Mouse (Mus musculus): ENCODE measurements around the gene B9d2. TPM values are rescaled to one million over a fixed set of nuclear protein-coding genes. Genes with fewer than 3 reads are reported as not detected.

The B9d2 gene
- polyA plus RNA-seq, 1 experiment from 2014 or later: 38.2 TPM

GRCm38 (mm10) chr7:25676085-25676781 lies 4.3 kb upstream of the B9d2 start:
- peaks cover 26% of the 10 kb centered on the region for H3K27me3 ChIP-seq (replicated peaks; ENCODE audit: control insufficient read depth, insufficient read depth, low read length)

GRCm38 (mm10) chr7:25677013-25677412 lies 3.6 kb upstream of the B9d2 start:
- Histone ChIP-seq H3K4me3 (ENCODE audit: low read depth, low read length) (no peak overlapping the region), H3K9me3 (ENCODE audit: control insufficient read depth, low read length) (peaks cover 2% of the 10 kb centered on the region; the same call in 1 of the 2 replicates), H3K4me2 (no peak overlapping the region), H3K36me3 (ENCODE audit: control insufficient read depth, insufficient read depth, low read length) (no peaks in the 10 kb centered on the region), H3K9ac (ENCODE audit: low read depth, low read length) (no peak overlapping the region), H3K4me1 (replicated peaks; ENCODE audit: control insufficient read depth, insufficient read depth, low read length) (peaks cover 17% of the 10 kb centered on the region), H3K27me3 (replicated peaks; ENCODE audit: control insufficient read depth, insufficient read depth, low read length) (peaks cover 26% of the 10 kb centered on the region), H3K27ac (ENCODE audit: low read depth, low read length) (no peak overlapping the region)
- WGBS: 90% methylated on average over 7 of the region's 7 CpGs
- no peak for ATAC-seq (replicated peaks; ENCODE audit: low FRiP score)
- DNase-seq (ENCODE audit: low spot score): no peak

More at GRCm38 (mm10) chr7:25676085-25676781, 4.3 kb upstream of the B9d2 start:
- DNase-seq (ENCODE audit: low spot score): no peak
- Histone ChIP-seq H3K36me3 (ENCODE audit: control insufficient read depth, insufficient read depth, low read length) (no peaks in the 10 kb centered on the region), H3K27ac (ENCODE audit: low read depth, low read length) (no peak overlapping the region), H3K4me1 (replicated peaks; ENCODE audit: control insufficient read depth, insufficient read depth, low read length) (peaks cover 12% of the 10 kb centered on the region), H3K9me3 (ENCODE audit: control insufficient read depth, low read length) (peaks cover 2% of the 10 kb centered on the region; the same call in 1 of the 2 replicates), H3K4me2 (no peak overlapping the region), H3K4me3 (ENCODE audit: low read depth, low read length) (no peak overlapping the region), H3K9ac (ENCODE audit: low read depth, low read length) (no peak overlapping the region)
- WGBS: 80% methylated on average over 15 of the region's 15 CpGs
- no peak for ATAC-seq (replicated peaks; ENCODE audit: low FRiP score)

- 5% methylated on average over 6 of the region's 6 CpGs for WGBS
- no peak for ATAC-seq (replicated peaks; ENCODE audit: low FRiP score)
- DNase-seq (ENCODE audit: low spot score): no peak
- H3K36me3 ChIP-seq (ENCODE audit: control insufficient read depth, insufficient read depth, low read length): 0 out of 2 replicates have a peak, but pooled peaks cover 2% of the 10 kb centered on the region
- H3K27me3 ChIP-seq (replicated peaks; ENCODE audit: control insufficient read depth, insufficient read depth, low read length): peaks cover 10% of the 10 kb centered on the region
- H3K4me1 ChIP-seq (replicated peaks; ENCODE audit: control insufficient read depth, insufficient read depth, low read length): peaks cover 38% of the 10 kb centered on the region
- no peaks in the 10 kb centered on the region for H3K9me3 ChIP-seq (ENCODE audit: control insufficient read depth, low read length)
- peak overlapping the region; percentile 54 for H3K9ac ChIP-seq (ENCODE audit: low read depth, low read length)
- H3K4me2 ChIP-seq: peak overlapping the region; percentile 81
- peak overlapping the region; percentile 69 for H3K4me3 ChIP-seq (ENCODE audit: low read depth, low read length)
- peak overlapping the region; percentile 96 for H3K27ac ChIP-seq (ENCODE audit: low read depth, low read length)
These were observed 609 bp upstream of the B9d2 start for GRCm38 (mm10) chr7:25679971-25680370.

GRCm38 (mm10) chr7:25681341-25682231 lies 1.0 kb downstream of the B9d2 start:
- DNase-seq (ENCODE audit: low spot score) (no peak), ATAC-seq (replicated peaks; ENCODE audit: low FRiP score) (no peak)
- Histone ChIP-seq H3K27me3 (replicated peaks; ENCODE audit: control insufficient read depth, insufficient read depth, low read length) (no peaks in the 10 kb centered on the region), H3K9ac (ENCODE audit: low read depth, low read length) (peak overlapping the region; percentile 31; the same call in 1 of the 2 replicates), H3K36me3 (ENCODE audit: control insufficient read depth, insufficient read depth, low read length) (0 out of 2 replicates have a peak, but pooled peaks cover 2% of the 10 kb centered on the region), H3K4me3 (ENCODE audit: low read depth, low read length) (peak overlapping the region; percentile 69), H3K9me3 (ENCODE audit: control insufficient read depth, low read length) (no peaks in the 10 kb centered on the region), H3K27ac (ENCODE audit: low read depth, low read length) (peak overlapping the region; percentile 96; the same call in 1 of the 2 replicates), H3K4me2 (peak overlapping the region; percentile 81), H3K4me1 (replicated peaks; ENCODE audit: control insufficient read depth, insufficient read depth, low read length) (peaks cover 50% of the 10 kb centered on the region)
- WGBS: 34% methylated on average over 15 of the region's 15 CpGs

- WGBS: 28% methylated on average over 7 of the region's 7 CpGs
- ATAC-seq (replicated peaks; ENCODE audit: low FRiP score) (peak; percentile 27), DNase-seq (ENCODE audit: low spot score) (peak; percentile 60)
- H3K4me2 ChIP-seq: peak overlapping the region; percentile 60
- H3K27ac ChIP-seq (ENCODE audit: low read depth, low read length): peak overlapping the region; percentile 92
- no peaks in the 10 kb centered on the region for H3K9me3 ChIP-seq (ENCODE audit: control insufficient read depth, low read length)
- H3K4me3 ChIP-seq (ENCODE audit: low read depth, low read length): peak overlapping the region; percentile 29
- peak overlapping the region; percentile 58 for H3K9ac ChIP-seq (ENCODE audit: low read depth, low read length)
- H3K27me3 ChIP-seq (replicated peaks; ENCODE audit: control insufficient read depth, insufficient read depth, low read length): no peaks in the 10 kb centered on the region; the same call in 1 of the 2 replicates
- 0 out of 2 replicates have a peak, but pooled peaks cover 2% of the 10 kb centered on the region for H3K36me3 ChIP-seq (ENCODE audit: control insufficient read depth, insufficient read depth, low read length)
- H3K4me1 ChIP-seq (replicated peaks; ENCODE audit: control insufficient read depth, insufficient read depth, low read length): peaks cover 50% of the 10 kb centered on the region
These were observed 3.0 kb downstream of the B9d2 start for GRCm38 (mm10) chr7:25683474-25684180.

- peaks cover 53% of the 10 kb centered on the region for H3K4me1 ChIP-seq (replicated peaks; ENCODE audit: control insufficient read depth, insufficient read depth, low read length)
- no peak for DNase-seq (ENCODE audit: low spot score)
- WGBS: 86% methylated on average over 6 of the region's 6 CpGs
- no peak for ATAC-seq (replicated peaks; ENCODE audit: low FRiP score)
- no peaks in the 10 kb centered on the region; the same call in 1 of the 2 replicates for H3K27me3 ChIP-seq (replicated peaks; ENCODE audit: control insufficient read depth, insufficient read depth, low read length)
- 0 out of 2 replicates have a peak, but pooled peaks cover 2% of the 10 kb centered on the region for H3K36me3 ChIP-seq (ENCODE audit: control insufficient read depth, insufficient read depth, low read length)
- no peak overlapping the region; the same call in 1 of the 2 replicates for H3K9ac ChIP-seq (ENCODE audit: low read depth, low read length)
- H3K4me2 ChIP-seq: no peak overlapping the region; the same call in 1 of the 2 replicates
- H3K4me3 ChIP-seq (ENCODE audit: low read depth, low read length): no peak overlapping the region
- peak overlapping the region; percentile 92 for H3K27ac ChIP-seq (ENCODE audit: low read depth, low read length)
- no peaks in the 10 kb centered on the region for H3K9me3 ChIP-seq (ENCODE audit: control insufficient read depth, low read length)
These were observed 4.1 kb downstream of the B9d2 start for GRCm38 (mm10) chr7:25684659-25685058.

GRCm38 (mm10) chr7:25685926-25686470 lies 5.4 kb downstream of the B9d2 start:
- 56% methylated on average over 21 of the region's 21 CpGs for WGBS
- Histone ChIP-seq H3K36me3 (ENCODE audit: control insufficient read depth, insufficient read depth, low read length) (0 out of 2 replicates have a peak, but pooled peaks cover 2% of the 10 kb centered on the region), H3K27me3 (replicated peaks; ENCODE audit: control insufficient read depth, insufficient read depth, low read length) (no peaks in the 10 kb centered on the region; the same call in 1 of the 2 replicates), H3K4me1 (replicated peaks; ENCODE audit: control insufficient read depth, insufficient read depth, low read length) (peaks cover 57% of the 10 kb centered on the region), H3K27ac (ENCODE audit: low read depth, low read length) (peak overlapping the region; percentile 59; the same call in 1 of the 2 replicates), H3K9me3 (ENCODE audit: control insufficient read depth, low read length) (no peaks in the 10 kb centered on the region), H3K9ac (ENCODE audit: low read depth, low read length) (peak overlapping the region; percentile 86), H3K4me3 (ENCODE audit: low read depth, low read length) (peak overlapping the region; percentile 80), H3K4me2 (peak overlapping the region; percentile 97)
- ATAC-seq (replicated peaks; ENCODE audit: low FRiP score): no peak
- DNase-seq (ENCODE audit: low spot score): no peak
